Mouse (Mus musculus) thymus, adult 2 months (tissue): ENCODE measurements around the gene Rxfp2.

Source experiments
- CTCF ChIP-seq: fragments of 200-500 bp; IDR thresholded peaks from 2 replicates; pipeline ENCODE4 v1.5.1; 2012; ENCODE audit warnings: mild to moderate bottlenecking, control low read depth, low read length, moderate library complexity, borderline replicate concordance; ENCODE audit not compliant: control insufficient read depth, poor library complexity, insufficient read depth; ENCODE audit errors: extremely low read depth
- POLR2A ChIP-seq: fragments of 200-500 bp; IDR thresholded peaks from 2 replicates; pipeline ENCODE4 v1.6.1; 2012; ENCODE audit warnings: mild to moderate bottlenecking, low read length, control low read depth, moderate library complexity; ENCODE audit not compliant: control insufficient read depth, poor library complexity, insufficient read depth; ENCODE audit errors: extremely low read depth

DNA sequence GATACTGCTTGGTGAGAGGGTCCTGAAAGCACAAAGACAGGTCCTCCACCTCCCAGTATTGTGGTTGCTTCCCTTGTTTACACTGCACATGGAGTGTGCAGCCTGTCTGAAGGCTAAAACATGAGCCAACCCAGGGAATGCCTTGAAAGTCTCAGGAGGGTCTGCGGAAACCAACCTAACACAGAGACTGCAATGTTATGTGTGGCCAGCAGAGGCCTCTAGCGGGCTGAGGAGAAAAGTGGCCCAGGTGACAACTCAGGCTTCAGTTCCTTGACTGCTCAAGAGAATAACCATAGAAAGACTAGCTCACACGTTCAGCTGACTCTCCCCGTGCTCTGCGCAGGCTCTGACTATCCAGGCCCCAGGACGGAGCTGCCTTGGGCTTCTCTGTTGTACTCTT is 79.1 kb downstream of the Rxfp2 start:
- TF ChIP-seq POLR2A: no peak
- peak; percentile 78; the same call in 1 of the 2 replicates for TF ChIP-seq CTCF
